Mouse (Mus musculus): ENCODE data around the gene Nudt1.
"Not testable (repeated sequence)": the region's sequence is repeated elsewhere in the genome, so short reads cannot be mapped to it uniquely, and the experiment has no call there.

Gene Nudt1

GRCm38 (mm10) chr5:140332519-140332918, 11.1 kb downstream of the Nudt1 start:
- in situ Hi-C loops (cut with MboI; ENCODE audit: low pct_unique_long_range_greater_than_20kb in 1 of 2, low sequenced_read_pairs in 2 of 2, unreplicated experiment in 1 of 2), result loop anchor here in 1 of 2 experiments (10.0 kb wide), 1 partner anchor 82 kb away; the partner anchor contains the start of gene Eif3b

- in situ Hi-C loops (cut with MboI; ENCODE audit: low pct_unique_long_range_greater_than_20kb in 1 of 2, low sequenced_read_pairs in 2 of 2, unreplicated experiment in 1 of 2), result loop anchor here in 1 of 2 experiments (10.0 kb wide), 1 partner anchor 81 kb away; the partner anchor contains the start of gene Eif3b
Measured at GRCm38 (mm10) chr5:140333631-140334030, 12.2 kb downstream of the Nudt1 start.

- in situ Hi-C loops (cut with MboI; ENCODE audit: low pct_unique_long_range_greater_than_20kb in 1 of 2, low sequenced_read_pairs in 2 of 2, unreplicated experiment in 1 of 2), result loop anchor here in 1 of 2 experiments (10.0 kb wide), 1 partner anchor 78 kb away; the partner anchor contains the start of gene Eif3b
Measured at GRCm38 (mm10) chr5:140336680-140337079, 15.2 kb downstream of the Nudt1 start.

- in situ Hi-C loops (cut with MboI; ENCODE audit: low pct_unique_long_range_greater_than_20kb in 1 of 2, low sequenced_read_pairs in 2 of 2, unreplicated experiment in 1 of 2), result loop anchor here in 1 of 2 experiments (10.0 kb wide), 1 partner anchor 76 kb away; the partner anchor contains the start of gene Eif3b
Measured at GRCm38 (mm10) chr5:140338779-140339178, 17.3 kb downstream of the Nudt1 start.

GRCm38 (mm10) chr5:140339836-140340235, 18.4 kb downstream of the Nudt1 start:
- in situ Hi-C loops (cut with MboI; ENCODE audit: low pct_unique_long_range_greater_than_20kb in 1 of 2, low sequenced_read_pairs in 2 of 2, unreplicated experiment in 1 of 2), result loop anchor here in 1 of 2 experiments (5.0 to 10.0 kb wide), 2 partner anchors 52 to 75 kb away; partner anchors contain the start of gene Eif3b

- in situ Hi-C loops (cut with MboI; ENCODE audit: low pct_unique_long_range_greater_than_20kb in 1 of 2, low sequenced_read_pairs in 2 of 2, unreplicated experiment in 1 of 2), result loop anchor here in 1 of 2 experiments (5.0 kb wide), 1 partner anchor 49 kb away; no protein-coding TSS in a partner anchor
Measured at GRCm38 (mm10) chr5:140342880-140343279, 21.4 kb downstream of the Nudt1 start.

GRCm38 (mm10) chr5:140345244-140345643, 23.8 kb downstream of the Nudt1 start:
- in situ Hi-C loops (cut with MboI; ENCODE audit: low pct_unique_long_range_greater_than_20kb in 1 of 2, low sequenced_read_pairs in 2 of 2, unreplicated experiment in 1 of 2), result no loop called here

- in situ Hi-C loops (cut with MboI; ENCODE audit: low pct_unique_long_range_greater_than_20kb in 1 of 2, low sequenced_read_pairs in 2 of 2, unreplicated experiment in 1 of 2), result no loop called here
Measured at GRCm38 (mm10) chr5:140346050-140346449, 24.6 kb downstream of the Nudt1 start.

- in situ Hi-C loops (cut with MboI; ENCODE audit: low pct_unique_long_range_greater_than_20kb in 1 of 2, low sequenced_read_pairs in 2 of 2, unreplicated experiment in 1 of 2), result no loop called here
Measured at GRCm38 (mm10) chr5:140349882-140350281, 28.4 kb downstream of the Nudt1 start.

- in situ Hi-C loops (cut with MboI; ENCODE audit: low pct_unique_long_range_greater_than_20kb in 1 of 2, low sequenced_read_pairs in 2 of 2, unreplicated experiment in 1 of 2), result no loop called here
Measured at GRCm38 (mm10) chr5:140350731-140351497, 29.5 kb downstream of the Nudt1 start.

- in situ Hi-C loops (cut with MboI; ENCODE audit: low pct_unique_long_range_greater_than_20kb in 1 of 2, low sequenced_read_pairs in 2 of 2, unreplicated experiment in 1 of 2), result no loop called here
Measured at GRCm38 (mm10) chr5:140352352-140352751, 30.9 kb downstream of the Nudt1 start.

- in situ Hi-C loops (cut with MboI; ENCODE audit: low pct_unique_long_range_greater_than_20kb in 1 of 2, low sequenced_read_pairs in 2 of 2, unreplicated experiment in 1 of 2), result no loop called here
Measured at GRCm38 (mm10) chr5:140355934-140356333, 34.5 kb downstream of the Nudt1 start.

GRCm38 (mm10) chr5:140357466-140357865, 36.0 kb downstream of the Nudt1 start:
- in situ Hi-C loops (cut with MboI; ENCODE audit: low pct_unique_long_range_greater_than_20kb in 1 of 2, low sequenced_read_pairs in 2 of 2, unreplicated experiment in 1 of 2), result no loop called here

- in situ Hi-C loops (cut with MboI; ENCODE audit: low pct_unique_long_range_greater_than_20kb in 1 of 2, low sequenced_read_pairs in 2 of 2, unreplicated experiment in 1 of 2), result no loop called here
Measured at GRCm38 (mm10) chr5:140359930-140360674, 38.6 kb downstream of the Nudt1 start.

- in situ Hi-C loops (cut with MboI; ENCODE audit: low pct_unique_long_range_greater_than_20kb in 1 of 2, low sequenced_read_pairs in 2 of 2, unreplicated experiment in 1 of 2), result no loop called here
Measured at GRCm38 (mm10) chr5:140364415-140364814, 43.0 kb downstream of the Nudt1 start.

GRCm38 (mm10) chr5:140368126-140368525, 46.7 kb downstream of the Nudt1 start:
- in situ Hi-C loops (cut with MboI; ENCODE audit: low pct_unique_long_range_greater_than_20kb in 1 of 2, low sequenced_read_pairs in 2 of 2, unreplicated experiment in 1 of 2), result not testable (repeated sequence)

- in situ Hi-C loops (cut with MboI; ENCODE audit: low pct_unique_long_range_greater_than_20kb in 1 of 2, low sequenced_read_pairs in 2 of 2, unreplicated experiment in 1 of 2), result no loop called here
Measured at GRCm38 (mm10) chr5:140368926-140369325, 47.5 kb downstream of the Nudt1 start.

- in situ Hi-C loops (cut with MboI; ENCODE audit: low pct_unique_long_range_greater_than_20kb in 1 of 2, low sequenced_read_pairs in 2 of 2, unreplicated experiment in 1 of 2), result no loop called here
Measured at GRCm38 (mm10) chr5:140369466-140369865, 48.0 kb downstream of the Nudt1 start.
